Mouse (Mus musculus) erythroblast, embryonic 14.5 days (primary cell): ENCODE results near the gene Tmem235.

Experiments used
- GATA1 ChIP-seq: IDR thresholded peaks from 2 replicates; pipeline ENCODE4 v1.6.1; 2012; ENCODE audit warnings: low read length, inconsistent platforms, mixed read lengths
- TAL1 ChIP-seq: IDR thresholded peaks from 3 replicates; pipeline ENCODE4 v1.6.1; 2012; ENCODE audit warnings: low read length, inconsistent platforms, mixed read lengths

DNA sequence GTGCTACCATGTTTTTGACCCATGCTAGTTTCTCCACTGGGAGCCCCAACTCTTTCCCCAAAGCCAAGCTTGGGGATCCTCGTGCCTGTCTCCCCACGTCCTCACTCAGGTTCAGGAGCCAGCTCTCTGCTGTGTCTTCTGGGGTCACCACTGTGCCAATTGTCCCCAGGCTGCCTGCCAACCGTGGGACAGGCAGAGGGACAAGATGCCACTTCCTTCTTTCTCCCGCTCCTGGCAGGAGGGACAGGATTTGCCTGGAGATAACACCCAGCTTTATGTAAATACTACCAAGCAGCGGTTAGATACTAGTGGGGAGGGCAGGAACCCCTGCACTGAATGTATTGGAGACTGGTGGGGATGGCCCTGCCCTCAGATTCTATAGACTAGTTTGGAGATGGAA is 46.7 kb upstream of the Tmem235 start:
- TF ChIP-seq GATA1 (no peak), TAL1 (no peak)
